31 mouse cellular contexts compared by ENCODE assay signal in genomic region chr3:133488022-133488725, GRCm38 (mm10). TPM values are rescaled to one million over a fixed set of nuclear protein-coding genes. Genes with fewer than 3 reads are reported as not detected.
A peak's percentile ranks its signal among the peaks of the same experiment; 100 is the strongest.
DNase-seq lines count a peak whose midpoint lies in the region; ATAC-seq and TF ChIP-seq lines count a peak whose summit lies in the region.
"Had no signal": no experiment of that assay in that cellular context is flagged by ENCODE, and none has a peak within 500 bp of the region (broad histone marks: within the 10 kb centered on the region; RNA-seq: fewer than 3 reads in every experiment).

No protein-coding gene starts in this region.

- H3K4me1 ChIP-seq in heart, adult 2 months (ENCODE audit: control insufficient read depth, insufficient read depth, low read length): no peaks in the 10 kb centered on the region
- H3K4me1 ChIP-seq: embryonic facial prominence, embryonic 13.5 days; forebrain, embryonic 10.5 days; forebrain, embryonic 13.5 days; heart, embryonic 12.5 days; heart, embryonic 15.5 days; hindbrain, embryonic 12.5 days; intestine, embryonic 15.5 days; kidney, embryonic 15.5 days had no signal

- DNase-seq in frontal cortex, postnatal 36 days (ENCODE audit: low spot score in 2 of 2): no peak
- peak; percentile 13 to 15 for DNase-seq in gastrocnemius, adult 8-10 months (ENCODE audit: low spot score in 2 of 2)
- no peak for DNase-seq in gastrocnemius, postnatal 10 days
- no peak for DNase-seq in heart, adult 2 months
- no peak for DNase-seq in heart, postnatal 4 days
- peak; percentile 11 for DNase-seq in brain, adult 2 months (ENCODE audit: low read depth, low spot score)
- no peak for DNase-seq in layer of hippocampus, adult 11-12 months (ENCODE audit: low spot score)
- DNase-seq: adrenal gland, postnatal 10 days; adrenal gland, postnatal 36 days; B cell, adult 2 months; cerebellum, adult 11 months; cerebellum, adult 2 months; cerebellum, adult 9-11 months; cerebellum, postnatal 25 days; heart, postnatal 10 days; heart, postnatal 36 days; kidney, adult 11 months; kidney, adult 8-10 months had no signal

- no peak for TF ChIP-seq EP300 in heart, adult 2 months (IDR thresholded peaks at IDR 0.05; ENCODE audit: insufficient read depth, low read depth, low read length)

- intact Hi-C loops in heart, adult 2 months (cut with DNase I): loop anchor here (1.0 kb wide), 1 partner anchor 10 kb away; no protein-coding TSS in a partner anchor

- no peak overlapping the region for H3K27ac ChIP-seq in heart, adult 2 months
- H3K27ac ChIP-seq: embryonic facial prominence, embryonic 13.5 days; forebrain, embryonic 10.5 days; forebrain, embryonic 13.5 days; heart, embryonic 15.5 days; hindbrain, embryonic 12.5 days; intestine, embryonic 15.5 days; kidney, embryonic 15.5 days had no signal

- ATAC-seq in frontal cortex, adult (ENCODE audit: low TSS enrichment): peak; percentile 47
- ATAC-seq: forebrain, embryonic 13.5 days; forebrain, embryonic 16.5 days; hindbrain, embryonic 16.5 days; intestine, embryonic 15.5 days; Patski had no signal

- no peaks in the 10 kb centered on the region for H3K79me2 ChIP-seq in heart, adult 2 months (replicated peaks; ENCODE audit: control insufficient read depth, insufficient read depth, low read length)

- H3K27me3 ChIP-seq in heart, adult 2 months (ENCODE audit: control insufficient read depth, insufficient read depth, low read length): no peaks in the 10 kb centered on the region
- H3K27me3 ChIP-seq: CH12.LX; embryonic facial prominence, embryonic 13.5 days; forebrain, embryonic 13.5 days; heart, embryonic 12.5 days; heart, embryonic 15.5 days; hindbrain, embryonic 12.5 days; intestine, embryonic 15.5 days; kidney, embryonic 15.5 days; Patski had no signal

- no peak for TF ChIP-seq POLR2A in heart, adult 2 months (IDR thresholded peaks at IDR 0.05; ENCODE audit: insufficient read depth, low read depth, low read length)

- 0 out of 2 replicates have a peak, but pooled peaks have one; percentile 27 for TF ChIP-seq CTCF in heart, adult 2 months (IDR thresholded peaks at IDR 0.05)

- H3K36me3 ChIP-seq in heart, adult 2 months (ENCODE audit: control insufficient read depth, insufficient read depth, low read length): no peaks in the 10 kb centered on the region

- WGBS in heart, adult 2 months: 84% methylated on average over 13 of the region's 13 CpGs

- no peak overlapping the region for H3K9ac ChIP-seq in heart, adult 2 months (ENCODE audit: low read depth, low read length)
- H3K9ac ChIP-seq: embryonic facial prominence, embryonic 13.5 days; forebrain, embryonic 13.5 days; heart, embryonic 12.5 days; heart, embryonic 15.5 days; hindbrain, embryonic 12.5 days; intestine, embryonic 15.5 days; kidney, embryonic 15.5 days had no signal

- no peak overlapping the region for H3K4me3 ChIP-seq in heart, adult 2 months
- H3K4me3 ChIP-seq: embryonic facial prominence, embryonic 13.5 days; forebrain, embryonic 10.5 days; forebrain, embryonic 13.5 days; heart, embryonic 12.5 days; heart, embryonic 15.5 days; hindbrain, embryonic 12.5 days; intestine, embryonic 15.5 days; kidney, embryonic 15.5 days had no signal

RNA-seq across cellular contexts. Expression of gene Tet2, which starts 56.8 kb away (rescaled TPM):
- total RNA-seq in gastrocnemius, adult 8-10 months (2022): 10 to 100 TPM; 12.6 to 15.2 (median 14.7) TPM
- 10 to 100 TPM; 44.6 to 67.4 TPM for total RNA-seq in gastrocnemius, postnatal 10 days (2021)
- 10 to 100 TPM; 14.9 to 17.9 TPM for total RNA-seq in heart, adult 2 months (2021)
- 8.6 and 15.0 TPM in 2 replicates for polyA plus RNA-seq in heart, adult 2 months (2012; rRNA removed)
- total RNA-seq in heart, postnatal 4 days (2021): 10 to 100 TPM; 41.7 to 48.3 TPM

Comparison
In these comparisons a context has a peak if more than half of its experiments do, and no peak if none do; other contexts are left out.
1. DNase-seq: peak in gastrocnemius, adult 8-10 months (2 of 2) and brain, adult 2 months (single experiment); none in frontal cortex, postnatal 36 days (0 of 2), gastrocnemius, postnatal 10 days (single experiment), heart, adult 2 months (0 of 2), heart, postnatal 4 days (single experiment) and layer of hippocampus, adult 11-12 months (single experiment).